In genomic region chr1:171247916-171248315, GRCm38 (mm10) we compare ENCODE assay signal across 8 mouse cellular contexts. TPM values are rescaled to one million over a fixed set of nuclear protein-coding genes. Genes with fewer than 3 reads are reported as not detected.
A peak's percentile ranks its signal among the peaks of the same experiment; 100 is the strongest.
DNase-seq lines count a peak whose midpoint lies in the region; ATAC-seq and TF ChIP-seq lines count a peak whose summit lies in the region.

No protein-coding gene starts in this region.

- peak overlapping the region; percentile 55 for H3K4me2 ChIP-seq in kidney, postnatal 0 days (ENCODE audit: low read length)
- H3K4me2 ChIP-seq in intestine, embryonic 14.5 days (ENCODE audit: low read length): peak overlapping the region; percentile 69
- H3K4me2 ChIP-seq in myocyte (ENCODE audit: low read depth): peak overlapping the region; percentile 98

- no peak for TF ChIP-seq CTCF in kidney, postnatal 0 days (IDR thresholded peaks at IDR 0.05; ENCODE audit: low read depth)

- no peak overlapping the region for H3K9ac ChIP-seq in kidney, postnatal 0 days (ENCODE audit: low read depth, low read length)
- H3K9ac ChIP-seq in intestine, embryonic 14.5 days (ENCODE audit: low read length): peak overlapping the region; percentile 50; the same call in 1 of the 2 replicates

- peaks cover 26% of the 10 kb centered on the region for H3K79me2 ChIP-seq in myocyte (ENCODE audit: control insufficient read depth, insufficient read depth)

- H3K36me3 ChIP-seq in kidney, postnatal 0 days (ENCODE audit: insufficient read depth, low read length): peaks cover 10% of the 10 kb centered on the region; the same call in 1 of the 2 replicates
- H3K36me3 ChIP-seq in forebrain, embryonic 10.5 days (replicated peaks): peaks cover 32% of the 10 kb centered on the region
- peaks cover 23% of the 10 kb centered on the region for H3K36me3 ChIP-seq in intestine, embryonic 14.5 days (ENCODE audit: control insufficient read depth, insufficient read depth, low read length)
- H3K36me3 ChIP-seq in myocyte (ENCODE audit: control insufficient read depth, insufficient read depth): no peaks in the 10 kb centered on the region

- 15% methylated on average over 4 of the region's 4 CpGs for WGBS in kidney, postnatal 0 days
- WGBS in forebrain, embryonic 10.5 days: 37% methylated on average over 4 of the region's 4 CpGs
- 43% methylated on average over 4 of the region's 4 CpGs for WGBS in intestine, embryonic 14.5 days

- peaks cover 38% of the 10 kb centered on the region for H3K4me1 ChIP-seq in kidney, postnatal 0 days (replicated peaks; ENCODE audit: insufficient read depth, low read length)
- H3K4me1 ChIP-seq in forebrain, embryonic 10.5 days: peaks cover 71% of the 10 kb centered on the region
- peaks cover 47% of the 10 kb centered on the region for H3K4me1 ChIP-seq in intestine, embryonic 14.5 days (replicated peaks; ENCODE audit: control insufficient read depth, insufficient read depth, low read length)

- H3K27me3 ChIP-seq in kidney, postnatal 0 days (ENCODE audit: insufficient read depth, low read length): no peaks in the 10 kb centered on the region
- peaks cover 10% of the 10 kb centered on the region for H3K27me3 ChIP-seq in forebrain, embryonic 10.5 days (ENCODE audit: poor library complexity, severe bottlenecking)
- H3K27me3 ChIP-seq in intestine, embryonic 14.5 days (replicated peaks; ENCODE audit: control insufficient read depth, insufficient read depth, low read length): no peaks in the 10 kb centered on the region
- no peaks in the 10 kb centered on the region for H3K27me3 ChIP-seq in myocyte (ENCODE audit: control insufficient read depth, insufficient read depth, insufficient read length)

- no peak overlapping the region for H3ac ChIP-seq in myocyte (ENCODE audit: control insufficient read depth, insufficient read length)

- intact Hi-C loops in left cerebral cortex, postnatal 36 days (cut with DNase I): no loop called here

- peak overlapping the region; percentile 75 for H3K27ac ChIP-seq in kidney, postnatal 0 days
- peak overlapping the region; percentile 95 for H3K27ac ChIP-seq in forebrain, embryonic 10.5 days
- H3K27ac ChIP-seq in intestine, embryonic 14.5 days (ENCODE audit: low read depth): peak overlapping the region; percentile 92

- DNase-seq in kidney, postnatal 0 days (ENCODE audit: low spot score): no peak
- no peak for DNase-seq in kidney, adult 11 months
- no peak for DNase-seq in forebrain, embryonic 10.5 days (ENCODE audit: extremely low spot score, low spot score)
- DNase-seq in intestine, embryonic 14.5 days (ENCODE audit: low spot score): no peak
- no peak for DNase-seq in B cell, adult 2 months
- DNase-seq in left cerebral cortex, postnatal 36 days (ENCODE audit: low spot score in 2 of 2): no peak
- no peak for DNase-seq in frontal cortex, adult 2 months (ENCODE audit: extremely low spot score in 1 of 2, low spot score in 1 of 2)

- no peaks in the 10 kb centered on the region for H3K9me3 ChIP-seq in kidney, postnatal 0 days (replicated peaks; ENCODE audit: low read length)
- H3K9me3 ChIP-seq in forebrain, embryonic 10.5 days: no peaks in the 10 kb centered on the region
- no peaks in the 10 kb centered on the region for H3K9me3 ChIP-seq in intestine, embryonic 14.5 days (ENCODE audit: control insufficient read depth, low read length)

- TF ChIP-seq POLR2A in myocyte (IDR thresholded peaks at IDR 0.05; ENCODE audit: insufficient read length, low read depth): no peak

- no peak overlapping the region for H3K4me3 ChIP-seq in kidney, postnatal 0 days (replicated peaks; ENCODE audit: low read depth, low read length)
- H3K4me3 ChIP-seq in forebrain, embryonic 10.5 days: peak overlapping the region; percentile 84
- H3K4me3 ChIP-seq in intestine, embryonic 14.5 days (ENCODE audit: low read depth, low read length): peak overlapping the region; percentile 89
- peak overlapping the region; percentile 62 for H3K4me3 ChIP-seq in myocyte

- no peak for ATAC-seq in kidney, postnatal 0 days (replicated peaks; ENCODE audit: low FRiP score, low read depth)
- ATAC-seq in intestine, embryonic 14.5 days (replicated peaks; ENCODE audit: low FRiP score, low TSS enrichment, low read depth): no peak

TF ChIP-seq in myocyte, 11 proteins besides CTCF, POLR2A, EP300 and RAD21:
- TF ChIP-seq TCF3 (IDR thresholded peaks at IDR 0.05; ENCODE audit: insufficient read length, low read depth): no peak
- TF ChIP-seq MAX (IDR thresholded peaks at IDR 0.05; ENCODE audit: low read depth): no peak
- TF ChIP-seq E2F4 (IDR thresholded peaks at IDR 0.05; ENCODE audit: insufficient read depth): no peak
- no peak for TF ChIP-seq MYOD1 (IDR thresholded peaks at IDR 0.05; ENCODE audit: control insufficient read depth in 1 of 3, insufficient read length in 2 of 3, low read depth in 2 of 3)
- no peak for TF ChIP-seq POLR2AphosphoS2 (IDR thresholded peaks at IDR 0.05; ENCODE audit: insufficient read length, low read depth)
- no peak for TF ChIP-seq MYOG (IDR thresholded peaks at IDR 0.05; ENCODE audit: control insufficient read depth in 1 of 3, insufficient read depth in 1 of 3, insufficient read length in 2 of 3, low read depth in 2 of 3)
- TF ChIP-seq USF1 (IDR thresholded peaks at IDR 0.05; ENCODE audit: low read depth): no peak
- no peak for TF ChIP-seq REST (IDR thresholded peaks at IDR 0.05; ENCODE audit: insufficient read depth, insufficient read length)
- no peak for TF ChIP-seq TCF12 (IDR thresholded peaks at IDR 0.05; ENCODE audit: insufficient read depth, poor library complexity, severe bottlenecking)
- no peak for TF ChIP-seq CEBPB (IDR thresholded peaks at IDR 0.05; ENCODE audit: insufficient read depth, poor library complexity, severe bottlenecking)
- no peak for TF ChIP-seq SRF (IDR thresholded peaks at IDR 0.05; ENCODE audit: control insufficient read depth, insufficient read length, low read depth)

RNA-seq across cellular contexts. Expression of gene Adamts4, which starts 2.3 kb away (rescaled TPM):
- 5.2 and 7.0 TPM in 2 replicates for polyA plus RNA-seq in kidney, postnatal 0 days (2015; fragmentation: Nextera tagmentation; extraction: Ambion mirVana)
- 9.3 and 10.8 TPM in 2 replicates for polyA plus RNA-seq in forebrain, embryonic 10.5 days (2016; fragmentation: Nextera tagmentation; extraction: Ambion mirVana)
- 5.0 and 6.1 TPM in 2 replicates for polyA plus RNA-seq in intestine, embryonic 14.5 days (2014; fragmentation: Nextera tagmentation; extraction: Ambion mirVana)
- polyA plus RNA-seq in myocyte (2012; fragmentation: generic; extraction: Trizol): 15.0 TPM
- 10 to 100 TPM; 11.1 to 16.4 TPM for total RNA-seq in left cerebral cortex, postnatal 36 days (2021)
- 10.2 and 10.9 TPM in 2 replicates for polyA plus RNA-seq in frontal cortex, adult 2 months (2012; rRNA removed)

RNA-seq across cellular contexts. Expression of gene Ndufs2, which starts 3.3 kb away (rescaled TPM):
- polyA plus RNA-seq in kidney, postnatal 0 days (2015; fragmentation: Nextera tagmentation; extraction: Ambion mirVana): 375 and 405 TPM in 2 replicates
- 270 and 274 TPM in 2 replicates for polyA plus RNA-seq in forebrain, embryonic 10.5 days (2016; fragmentation: Nextera tagmentation; extraction: Ambion mirVana)
- 247 and 258 TPM in 2 replicates for polyA plus RNA-seq in intestine, embryonic 14.5 days (2014; fragmentation: Nextera tagmentation; extraction: Ambion mirVana)
- 409 TPM for polyA plus RNA-seq in myocyte (2012; fragmentation: generic; extraction: Trizol)
- total RNA-seq in left cerebral cortex, postnatal 36 days (2021): 100 to 1,000 TPM; 252 to 309 TPM
- polyA plus RNA-seq in frontal cortex, adult 2 months (2012; rRNA removed): 212 and 225 TPM in 2 replicates

RNA-seq across cellular contexts. Expression of gene Fcer1g, which starts 13.8 kb away (rescaled TPM):
- 38.8 and 50.1 TPM in 2 replicates for polyA plus RNA-seq in kidney, postnatal 0 days (2015; fragmentation: Nextera tagmentation; extraction: Ambion mirVana)
- polyA plus RNA-seq in forebrain, embryonic 10.5 days (2016; fragmentation: Nextera tagmentation; extraction: Ambion mirVana): 12.0 and 12.1 TPM in 2 replicates
- polyA plus RNA-seq in intestine, embryonic 14.5 days (2014; fragmentation: Nextera tagmentation; extraction: Ambion mirVana): 47.0 and 55.3 TPM in 2 replicates
- not detected for polyA plus RNA-seq in myocyte (2012; fragmentation: generic; extraction: Trizol)
- 10 to 100 TPM; 13.5 to 13.8 TPM for total RNA-seq in left cerebral cortex, postnatal 36 days (2021)
- 37.1 and 40.6 TPM in 2 replicates for polyA plus RNA-seq in frontal cortex, adult 2 months (2012; rRNA removed)

RNA-seq across cellular contexts. Expression of gene B4galt3, which starts 22.2 kb away (rescaled TPM):
- 63.9 and 72.0 TPM in 2 replicates for polyA plus RNA-seq in kidney, postnatal 0 days (2015; fragmentation: Nextera tagmentation; extraction: Ambion mirVana)
- polyA plus RNA-seq in forebrain, embryonic 10.5 days (2016; fragmentation: Nextera tagmentation; extraction: Ambion mirVana): 60.5 and 65.2 TPM in 2 replicates
- 65.5 and 68.4 TPM in 2 replicates for polyA plus RNA-seq in intestine, embryonic 14.5 days (2014; fragmentation: Nextera tagmentation; extraction: Ambion mirVana)
- polyA plus RNA-seq in myocyte (2012; fragmentation: generic; extraction: Trizol): 19.3 TPM
- 10 to 100 TPM; 63.6 to 64.6 TPM for total RNA-seq in left cerebral cortex, postnatal 36 days (2021)
- polyA plus RNA-seq in frontal cortex, adult 2 months (2012; rRNA removed): 65.2 and 73.7 TPM in 2 replicates

RNA-seq across cellular contexts. Expression of gene Apoa2, which starts 23.1 kb away (rescaled TPM):
- 20.2 and 21.1 TPM in 2 replicates for polyA plus RNA-seq in kidney, postnatal 0 days (2015; fragmentation: Nextera tagmentation; extraction: Ambion mirVana)
- polyA plus RNA-seq in forebrain, embryonic 10.5 days (2016; fragmentation: Nextera tagmentation; extraction: Ambion mirVana): 2.9 and 4.2 TPM in 2 replicates
- 2.5 and 5.2 TPM in 2 replicates for polyA plus RNA-seq in intestine, embryonic 14.5 days (2014; fragmentation: Nextera tagmentation; extraction: Ambion mirVana)
- not detected for polyA plus RNA-seq in myocyte (2012; fragmentation: generic; extraction: Trizol)
- 1 to 10 TPM; 1.8 to 2.3 TPM for total RNA-seq in left cerebral cortex, postnatal 36 days (2021)
- 3.9 and 5.2 TPM in 2 replicates for polyA plus RNA-seq in frontal cortex, adult 2 months (2012; rRNA removed)

Comparison
In these comparisons a context has a peak if more than half of its experiments do, and no peak if none do; other contexts are left out.
1. RNA of gene Fcer1g, which starts 13.8 kb away (polyA plus RNA-seq): 47.0 to 55.3 TPM in intestine, embryonic 14.5 days, 38.8 to 50.1 TPM in kidney, postnatal 0 days, 37.1 to 40.6 TPM in frontal cortex, adult 2 months and 12.0 to 12.1 TPM in forebrain, embryonic 10.5 days; not detected in myocyte (single experiment); every median in the first group is over 10 times any median in the second.
2. Peak in every context shown above with its lines, with median percentiles within 50 percentile points of each other: H3K27ac ChIP-seq and H3K4me2 ChIP-seq.